Mouse (Mus musculus): ENCODE results near the gene Ces3b. TPM values are rescaled to one million over a fixed set of nuclear protein-coding genes. Genes with fewer than 3 reads are reported as not detected.
A peak's percentile ranks its signal among the peaks of the same experiment; 100 is the strongest.
"Not testable (repeated sequence)": the region's sequence is repeated elsewhere in the genome, so short reads cannot be mapped to it uniquely, and the experiment has no call there.

Gene Ces3b
- total RNA-seq (2021), result not detected
- long read RNA-seq, experiment 1, result 0 reads
- long read RNA-seq, experiment 2, result 0 reads

- DNase-seq (ENCODE audit: low spot score in 2 of 2), result no peak
These were observed at the start of gene Ces3b for GRCm38 (mm10) chr8:105083449-105084050. Gene Ces3b, plus strand, starts transcription at chr8:105083753.

GRCm38 (mm10) chr8:105043510-105043909 is 40.0 kb upstream of the Ces3b start:
- intact Hi-C loops (cut with DNase I), result no loop called here
- no peak for DNase-seq (ENCODE audit: low spot score in 2 of 2)

More at GRCm38 (mm10) chr8:105083449-105084050, at the start of gene Ces3b:
- intact Hi-C loops (cut with DNase I), result no loop called here

GRCm38 (mm10) chr8:105045824-105046401 is 37.6 kb upstream of the Ces3b start:
- intact Hi-C loops (cut with DNase I), result no loop called here
- no peak for DNase-seq (ENCODE audit: low spot score in 2 of 2)

- intact Hi-C loops (cut with DNase I), result no loop called here
- no peak for DNase-seq (ENCODE audit: low spot score in 2 of 2)
These were observed 35.1 kb upstream of the Ces3b start, which contains the start of gene Ces3a for GRCm38 (mm10) chr8:105048371-105048854. Gene Ces3a, plus strand, starts transcription at chr8:105048601.

- intact Hi-C loops (cut with DNase I), result no loop called here
- no peak for DNase-seq (ENCODE audit: low spot score in 2 of 2)
These were observed 27.3 kb upstream of the Ces3b start for GRCm38 (mm10) chr8:105056211-105056610.

- no peak for DNase-seq (ENCODE audit: low spot score in 2 of 2)
- intact Hi-C loops (cut with DNase I), result no loop called here
These were observed 23.5 kb upstream of the Ces3b start for GRCm38 (mm10) chr8:105060056-105060455.

GRCm38 (mm10) chr8:105066761-105067160 is 16.8 kb upstream of the Ces3b start:
- intact Hi-C loops (cut with DNase I), result no loop called here
- peak; percentile 3 to 21 for DNase-seq (ENCODE audit: low spot score in 2 of 2)

GRCm38 (mm10) chr8:105067905-105068304 is 15.6 kb upstream of the Ces3b start:
- intact Hi-C loops (cut with DNase I); DNase-seq (ENCODE audit: low spot score in 2 of 2): not testable (repeated sequence)

- intact Hi-C loops (cut with DNase I), result no loop called here
- DNase-seq (ENCODE audit: low spot score in 2 of 2), result no peak
These were observed 14.6 kb upstream of the Ces3b start for GRCm38 (mm10) chr8:105068971-105069370.

GRCm38 (mm10) chr8:105076601-105077000 is 7.0 kb upstream of the Ces3b start:
- DNase-seq (ENCODE audit: low spot score in 2 of 2), result no peak
- intact Hi-C loops (cut with DNase I), result no loop called here

- no peak for DNase-seq (ENCODE audit: low spot score in 2 of 2)
- intact Hi-C loops (cut with DNase I), result no loop called here
These were observed 6.5 kb upstream of the Ces3b start for GRCm38 (mm10) chr8:105077071-105077470.

GRCm38 (mm10) chr8:105078591-105078990 is 5.0 kb upstream of the Ces3b start:
- intact Hi-C loops (cut with DNase I), result no loop called here

GRCm38 (mm10) chr8:105080814-105081336 is 2.7 kb upstream of the Ces3b start:
- intact Hi-C loops (cut with DNase I), result no loop called here
- DNase-seq (ENCODE audit: low spot score in 2 of 2), result no peak

More at GRCm38 (mm10) chr8:105078591-105078990, 5.0 kb upstream of the Ces3b start:
- DNase-seq (ENCODE audit: low spot score in 2 of 2), result no peak

GRCm38 (mm10) chr8:105088166-105088565 is 4.6 kb downstream of the Ces3b start:
- DNase-seq (ENCODE audit: low spot score in 2 of 2); intact Hi-C loops (cut with DNase I): not testable (repeated sequence)

- DNase-seq (ENCODE audit: low spot score in 2 of 2), result no peak
- intact Hi-C loops (cut with DNase I), result no loop called here
These were observed 5.0 kb downstream of the Ces3b start for GRCm38 (mm10) chr8:105088581-105088980.

- intact Hi-C loops (cut with DNase I), result no loop called here
- no peak for DNase-seq (ENCODE audit: low spot score in 2 of 2)
These were observed 10.4 kb downstream of the Ces3b start for GRCm38 (mm10) chr8:105093992-105094391.

- DNase-seq (ENCODE audit: low spot score in 2 of 2); intact Hi-C loops (cut with DNase I): not testable (repeated sequence)
These were observed 18.7 kb downstream of the Ces3b start for GRCm38 (mm10) chr8:105102101-105102785.

GRCm38 (mm10) chr8:105103701-105104100 is 20.1 kb downstream of the Ces3b start:
- intact Hi-C loops (cut with DNase I); DNase-seq (ENCODE audit: low spot score in 2 of 2): not testable (repeated sequence)

GRCm38 (mm10) chr8:105104220-105104619 is 20.7 kb downstream of the Ces3b start:
- DNase-seq (ENCODE audit: low spot score in 2 of 2), result no peak
- intact Hi-C loops (cut with DNase I), result no loop called here

GRCm38 (mm10) chr8:105129864-105130263 is 46.3 kb downstream of the Ces3b start:
- DNase-seq (ENCODE audit: low spot score in 2 of 2), result no peak
- intact Hi-C loops (cut with DNase I), result loop anchor here (10.0 kb wide), 1 partner anchor 475 kb away; no protein-coding TSS in a partner anchor

Data from left cerebral cortex, postnatal 14 days (tissue).